Mouse (Mus musculus) right cerebral cortex, postnatal 14 days (tissue): ENCODE results near the gene Slf2.

Source experiments
- DNase-seq: peaks from one replicate; pipeline ENCODE4 v3.0.0; 2022

The Slf2 gene

GRCm38 (mm10) chr19:44987004-44987403, 56.1 kb downstream of the Slf2 start:
- DNase-seq = no peak

- DNase-seq = no peak
Measured at GRCm38 (mm10) chr19:44987851-44988250, 56.9 kb downstream of the Slf2 start.

GRCm38 (mm10) chr19:44988321-44988720, 57.4 kb downstream of the Slf2 start:
- no peak for DNase-seq

- DNase-seq = no peak
Measured at GRCm38 (mm10) chr19:44988831-44989566, 58.0 kb downstream of the Slf2 start, which contains the start of gene Sema4g. TSS of gene Sema4g (plus strand) at chr19:44989101.

- DNase-seq = no peak
Measured at GRCm38 (mm10) chr19:44989567-44990495, 58.9 kb downstream of the Slf2 start.

- DNase-seq = no peak
Measured at GRCm38 (mm10) chr19:44991031-44991430, 60.1 kb downstream of the Slf2 start.

- DNase-seq = no peak
Measured at GRCm38 (mm10) chr19:44992246-44992645, 61.3 kb downstream of the Slf2 start.

- DNase-seq = no peak
Measured at GRCm38 (mm10) chr19:44992712-44993111, 61.8 kb downstream of the Slf2 start.

GRCm38 (mm10) chr19:44997786-44998185, 66.8 kb downstream of the Slf2 start:
- DNase-seq = no peak

- DNase-seq = no peak
Measured at GRCm38 (mm10) chr19:44999647-45000046, 68.7 kb downstream of the Slf2 start.

- DNase-seq = no peak
Measured at GRCm38 (mm10) chr19:45002301-45002700, 71.3 kb downstream of the Slf2 start.

- no peak for DNase-seq
Measured at GRCm38 (mm10) chr19:45003740-45004516, 73.0 kb downstream of the Slf2 start.

- no peak for DNase-seq
Measured at GRCm38 (mm10) chr19:45005444-45005843, 74.5 kb downstream of the Slf2 start, which contains the start of gene Twnk. TSS of gene Twnk (plus strand) at chr19:45005663.

GRCm38 (mm10) chr19:45005957-45006712, 75.2 kb downstream of the Slf2 start, which contains the start of gene Mrpl43:
TSS of gene Mrpl43 (minus strand) at chr19:45006442.
- DNase-seq = peak; percentile 98

- no peak for DNase-seq
Measured at GRCm38 (mm10) chr19:45007021-45007420, 76.1 kb downstream of the Slf2 start.

GRCm38 (mm10) chr19:45007425-45008191, 76.7 kb downstream of the Slf2 start:
- no peak for DNase-seq

GRCm38 (mm10) chr19:45010646-45011045, 79.7 kb downstream of the Slf2 start:
- DNase-seq = no peak

- DNase-seq = no peak
Measured at GRCm38 (mm10) chr19:45012219-45012618, 81.3 kb downstream of the Slf2 start.

GRCm38 (mm10) chr19:45012636-45013035, 81.7 kb downstream of the Slf2 start:
- DNase-seq = no peak

- no peak for DNase-seq
Measured at GRCm38 (mm10) chr19:45013581-45014225, 82.8 kb downstream of the Slf2 start.
